Comparison of ENCODE assay signal across 33 mouse cellular contexts in genomic region chr2:173665271-173665670, GRCm38 (mm10). TPM values are rescaled to one million over a fixed set of nuclear protein-coding genes. Genes with fewer than 3 reads are reported as not detected.
A peak's percentile ranks its signal among the peaks of the same experiment; 100 is the strongest.
DNase-seq lines count a peak whose midpoint lies in the region; ATAC-seq and TF ChIP-seq lines count a peak whose summit lies in the region.
"Had no signal": no experiment of that assay in that cellular context is flagged by ENCODE, and none has a peak within 500 bp of the region (broad histone marks: within the 10 kb centered on the region; RNA-seq: fewer than 3 reads in every experiment).

No protein-coding gene starts in this region.

- peaks cover 27% of the 10 kb centered on the region for H3K79me2 ChIP-seq in MEL (ENCODE audit: control insufficient read depth, insufficient read depth, low read length, poor library complexity)

- no peaks in the 10 kb centered on the region for H3K27me3 ChIP-seq in MEL (ENCODE audit: control insufficient read depth in 1 of 2, insufficient read depth in 2 of 2, low read length in 2 of 2)
- no peaks in the 10 kb centered on the region for H3K27me3 ChIP-seq in liver, embryonic 12.5 days (replicated peaks)
- H3K27me3 ChIP-seq: embryonic facial prominence, embryonic 13.5 days; forebrain, embryonic 12.5 days; hindbrain, embryonic 12.5 days; limb, embryonic 12.5 days; megakaryocyte, embryonic 14.5 days; midbrain, embryonic 15.5 days; neural tube, embryonic 13.5 days had no signal

- ATAC-seq in liver, embryonic 12.5 days = peak; percentile 72
- ATAC-seq in megakaryocyte progenitor cell, adult 5-6 weeks (replicated peaks; ENCODE audit: poor library complexity) = peak; percentile 77
- no peak for ATAC-seq in granulocyte monocyte progenitor cell, adult 5-6 weeks (replicated peaks; ENCODE audit: poor library complexity, severe bottlenecking)
- ATAC-seq: midbrain, embryonic 15.5 days had no signal

- peaks cover 35 to 48% of the 10 kb centered on the region in 2 experiments for H3K4me1 ChIP-seq in MEL (ENCODE audit: control insufficient read depth in 1 of 2, insufficient read depth in 2 of 2, low read length in 2 of 2)
- H3K4me1 ChIP-seq in liver, embryonic 12.5 days = peaks cover 65% of the 10 kb centered on the region

- no peak overlapping the region for H3K9ac ChIP-seq in MEL (ENCODE audit: control insufficient read depth, low read depth, low read length, poor library complexity, severe bottlenecking)
- no peak overlapping the region for H3K9ac ChIP-seq in liver, embryonic 12.5 days
- H3K9ac ChIP-seq: embryonic facial prominence, embryonic 13.5 days; forebrain, embryonic 12.5 days; hindbrain, embryonic 12.5 days; limb, embryonic 12.5 days; midbrain, embryonic 15.5 days; neural tube, embryonic 13.5 days had no signal

- TF ChIP-seq CTCF in MEL (IDR thresholded peaks at IDR 0.05 in 2 of 3, conservative IDR thresholded peaks at IDR 0.05 in 1 of 3; ENCODE audit: control insufficient read depth in 1 of 3, insufficient read depth in 1 of 3, low read depth in 2 of 3, low read length in 3 of 3, poor library complexity in 1 of 3, severe bottlenecking in 1 of 3) = no peak

- peaks cover 20 to 59% of the 10 kb centered on the region in 2 experiments for H3K36me3 ChIP-seq in MEL (ENCODE audit: control insufficient read depth in 1 of 2, insufficient read depth in 2 of 2, low read length in 2 of 2)
- H3K36me3 ChIP-seq in liver, embryonic 12.5 days = peaks cover 64% of the 10 kb centered on the region

- 36% methylated on average over 2 of the region's 2 CpGs for WGBS in liver, embryonic 12.5 days (ENCODE audit: insufficient replicate concordance)

- peak overlapping the region; percentile 28 for H3K27ac ChIP-seq in MEL (ENCODE audit: control insufficient read depth, low read depth, low read length)
- H3K27ac ChIP-seq in liver, embryonic 12.5 days = no peak overlapping the region; the same call in 1 of the 2 replicates
- H3K27ac ChIP-seq: embryonic facial prominence, embryonic 13.5 days; forebrain, embryonic 12.5 days; hindbrain, embryonic 12.5 days; kidney, postnatal 0 days; limb, embryonic 12.5 days; midbrain, embryonic 15.5 days; neural tube, embryonic 13.5 days had no signal

- H3K4me2 ChIP-seq in liver, embryonic 12.5 days = no peak overlapping the region
- H3K4me2 ChIP-seq: embryonic facial prominence, embryonic 13.5 days; forebrain, embryonic 12.5 days; hindbrain, embryonic 12.5 days; limb, embryonic 12.5 days; midbrain, embryonic 15.5 days; neural tube, embryonic 13.5 days had no signal

- DNase-seq in MEL (ENCODE audit: low read depth, low spot score) = peak; percentile 71
- peak; percentile 36 for DNase-seq in thymus, postnatal 25 days
- DNase-seq in urinary bladder, adult 18-20 months (ENCODE audit: low spot score in 2 of 2) = no peak
- DNase-seq in kidney, postnatal 4 days = no peak
- DNase-seq: adrenal gland, postnatal 14 days; cerebellum, postnatal 10 days; gastrocnemius, postnatal 36 days; lung, adult 2 months; lung, postnatal 14 days; retina, postnatal 1 day; right cerebral cortex, postnatal 25 days; spleen, adult 18-20 months had no signal

- no peak for TF ChIP-seq POLR2A in MEL (IDR thresholded peaks at IDR 0.05; ENCODE audit: control insufficient read depth in 1 of 2, insufficient read depth in 1 of 2, low read depth in 1 of 2, low read length in 2 of 2, poor library complexity in 1 of 2)

- no peak overlapping the region for H3K4me3 ChIP-seq in MEL (ENCODE audit: control insufficient read depth in 1 of 2, insufficient read depth in 1 of 2, low read depth in 2 of 2, low read length in 2 of 2)
- H3K4me3 ChIP-seq in liver, embryonic 12.5 days = no peak overlapping the region
- H3K4me3 ChIP-seq: embryonic facial prominence, embryonic 13.5 days; erythroblast, embryonic 14.5 days; forebrain, embryonic 12.5 days; hindbrain, embryonic 12.5 days; limb, embryonic 12.5 days; megakaryocyte, embryonic 14.5 days; midbrain, embryonic 15.5 days; myocyte; neural tube, embryonic 13.5 days had no signal

- TF ChIP-seq RAD21 in MEL (IDR thresholded peaks at IDR 0.05; ENCODE audit: low read depth, low read length) = no peak

- TF ChIP-seq EP300 in MEL (IDR thresholded peaks at IDR 0.05; ENCODE audit: low read depth in 1 of 2, low read length in 2 of 2) = peak; percentile 73 to 85

- no peaks in the 10 kb centered on the region for H3K9me3 ChIP-seq in MEL (replicated peaks; ENCODE audit: insufficient read depth, low read length)
- H3K9me3 ChIP-seq in liver, embryonic 12.5 days (replicated peaks) = no peaks in the 10 kb centered on the region
- H3K9me3 ChIP-seq: embryonic facial prominence, embryonic 13.5 days; forebrain, embryonic 12.5 days; hindbrain, embryonic 12.5 days; limb, embryonic 12.5 days; megakaryocyte, embryonic 14.5 days; midbrain, embryonic 15.5 days; neural tube, embryonic 13.5 days had no signal

TF ChIP-seq in MEL, 35 proteins besides CTCF, POLR2A, EP300 and RAD21:
- TF ChIP-seq TCF12 (IDR thresholded peaks at IDR 0.05; ENCODE audit: low read depth, low read length) = peak; percentile 86
- no peak for TF ChIP-seq CHD2 (IDR thresholded peaks at IDR 0.05; ENCODE audit: low read length)
- peak; percentile 79 for TF ChIP-seq ETS1 (IDR thresholded peaks at IDR 0.05; ENCODE audit: low read depth, low read length)
- TF ChIP-seq MAZ (IDR thresholded peaks at IDR 0.05; ENCODE audit: low read depth, low read length) = 0 out of 2 replicates have a peak, but pooled peaks have one; percentile 24
- no peak for TF ChIP-seq UBTF (IDR thresholded peaks at IDR 0.05; ENCODE audit: borderline replicate concordance, insufficient read depth, low read depth, low read length)
- TF ChIP-seq TAL1 (IDR thresholded peaks at IDR 0.05; ENCODE audit: low read length) = 0 out of 2 replicates have a peak, but pooled peaks have one; percentile 37
- peak; percentile 46; the same call in 1 of the 2 replicates for TF ChIP-seq MAX (IDR thresholded peaks at IDR 0.05; ENCODE audit: low read length)
- peak; percentile 40; the same call in 1 of the 2 replicates for TF ChIP-seq GABPA (IDR thresholded peaks at IDR 0.05; ENCODE audit: low read depth, low read length)
- peak; percentile 56; the same call in 1 of the 2 replicates for TF ChIP-seq BHLHE40 (IDR thresholded peaks at IDR 0.05; ENCODE audit: borderline replicate concordance, low read depth, low read length)
- peak; percentile 83; the same call in 1 of the 2 replicates for TF ChIP-seq RCOR1 (IDR thresholded peaks at IDR 0.05; ENCODE audit: low read depth, low read length)
- peak; percentile 67 for TF ChIP-seq SIN3A (IDR thresholded peaks at IDR 0.05; ENCODE audit: low read length)
- TF ChIP-seq ZMIZ1 (IDR thresholded peaks at IDR 0.05; ENCODE audit: low read depth, low read length) = no peak
- TF ChIP-seq KAT2A (conservative IDR thresholded peaks at IDR 0.05; ENCODE audit: low read depth, low read length) = no peak
- TF ChIP-seq USF1 (IDR thresholded peaks at IDR 0.05; ENCODE audit: low read depth, low read length) = peak; percentile 75; the same call in 1 of the 2 replicates
- TF ChIP-seq ZC3H11A (IDR thresholded peaks at IDR 0.05; ENCODE audit: low read depth, low read length) = no peak
- peak; percentile 44; the same call in 1 of the 2 replicates for TF ChIP-seq MXI1 (IDR thresholded peaks at IDR 0.05; ENCODE audit: low read depth, low read length)
- no peak for TF ChIP-seq POLR2AphosphoS2 (IDR thresholded peaks at IDR 0.05; ENCODE audit: low read length)
- TF ChIP-seq GATA1 (IDR thresholded peaks at IDR 0.05; ENCODE audit: low read depth, low read length) = peak; percentile 92
TF ChIP-seq in MEL: peak in this region for 12.

RNA-seq across cellular contexts. Expression of gene Rab22a, which starts 5.7 kb away (rescaled TPM):
- 8.9 and 9.8 TPM in 2 replicates for total RNA-seq in MEL (2012; rRNA removed)
- polyA plus RNA-seq in MEL (2012; ENCODE audit: insufficient read depth in 1 of 2, insufficient read length in 2 of 2, low read depth in 1 of 2, low replicate concordance in 2 of 2, missing spikeins in 1 of 2) = 10 to 100 TPM in 1 of 2 experiments, not detected in 1; 15.8 TPM
- polyA plus RNA-seq in liver, embryonic 12.5 days (2016; fragmentation: Nextera tagmentation; extraction: Ambion mirVana) = 21.5 and 25.6 TPM in 2 replicates
- 9.9 and 10.2 TPM in 2 replicates for total RNA-seq in megakaryocyte progenitor cell, adult 5-6 weeks (2015)
- 6.8 and 7.3 TPM in 2 replicates for total RNA-seq in megakaryocyte progenitor cell, adult 5-6 weeks (2017)
- 9.0 and 9.6 TPM in 2 replicates for total RNA-seq in granulocyte monocyte progenitor cell, adult 5-6 weeks (2014; fragmentation: Nextera tagmentation)
- 5.5 and 5.9 TPM in 2 replicates for total RNA-seq in granulocyte monocyte progenitor cell, adult 5-6 weeks (2017)

RNA-seq across cellular contexts. Expression of gene 1700010B08Rik, which starts 53.9 kb away (rescaled TPM):
- total RNA-seq in MEL (2012; rRNA removed) = not detected in 2 replicates
- polyA plus RNA-seq in MEL (2012; ENCODE audit: insufficient read depth in 1 of 2, insufficient read length in 2 of 2, low read depth in 1 of 2, low replicate concordance in 2 of 2, missing spikeins in 1 of 2) = not detected
- polyA plus RNA-seq in liver, embryonic 12.5 days (2016; fragmentation: Nextera tagmentation; extraction: Ambion mirVana) = not detected in 2 replicates
- not detected in 2 replicates for total RNA-seq in megakaryocyte progenitor cell, adult 5-6 weeks (2015)
- total RNA-seq in megakaryocyte progenitor cell, adult 5-6 weeks (2017) = not detected in 2 replicates
- not detected in 2 replicates for total RNA-seq in granulocyte monocyte progenitor cell, adult 5-6 weeks (2014; fragmentation: Nextera tagmentation)
- total RNA-seq in granulocyte monocyte progenitor cell, adult 5-6 weeks (2017) = not detected in 2 replicates
- total RNA-seq: adrenal gland, postnatal 14 days; gastrocnemius, adult 18-20 months; gastrocnemius, postnatal 36 days; heart, adult 8-10 months; heart, postnatal 25 days; layer of hippocampus, adult 18-20 months; layer of hippocampus, postnatal 14 days had no signal
- polyA plus RNA-seq: brain, embryonic 14.5 days; C2C12; embryonic facial prominence, embryonic 13.5 days; erythroblast, embryonic 14.5 days; forebrain, embryonic 12.5 days; heart, embryonic 14.5 days; hindbrain, embryonic 12.5 days; kidney, postnatal 0 days; limb, embryonic 12.5 days; lung, adult 2 months; neural tube, embryonic 13.5 days had no signal

Comparison
In these comparisons a context has a peak if more than half of its experiments do, and no peak if none do; other contexts are left out.
1. DNase-seq: peak in MEL (single experiment) and thymus, postnatal 25 days (single experiment); none in urinary bladder, adult 18-20 months (0 of 2) and kidney, postnatal 4 days (0 of 2).